Mouse (Mus musculus) granulocyte monocyte progenitor cell, adult 5-6 weeks (primary cell): ENCODE measurements around the gene Diaph3. TPM values are rescaled to one million over a fixed set of nuclear protein-coding genes. Genes with fewer than 3 reads are reported as not detected.
A peak's percentile ranks its signal among the peaks of the same experiment; 100 is the strongest.

Experiments used
- ATAC-seq: replicated peaks from 2 replicates; pipeline ENCODE4 v1.8.0; 2016; ENCODE audit warnings: mild to moderate bottlenecking, moderate TSS enrichment, inconsistent platforms; ENCODE audit not compliant: poor library complexity, severe bottlenecking
- total RNA-seq, 2 experiments: library from RNA; stranded (forward) in 1 of 2; stranded (reverse) in 1 of 2; fragments of 200-712, 200-1000 nt in 1 of 2; fragments of >200 nt in 1 of 2; fragmentation: Nextera tagmentation in 1 of 2; gene quantifications; 2 replicates each; pipeline ENCODE4 v1.2.3; 2014 to 2017

The Diaph3 gene
- total RNA-seq (2014; fragmentation: Nextera tagmentation) (24.3 and 43.5 TPM in 2 replicates), total RNA-seq (2017) (35.6 and 40.1 TPM in 2 replicates)

- ATAC-seq: peak; percentile 97
Measured at GRCm38 (mm10) chr14:87140963-87141486, at the start of gene Diaph3. TSS of gene Diaph3 (minus strand) at chr14:87141235.

DNA sequence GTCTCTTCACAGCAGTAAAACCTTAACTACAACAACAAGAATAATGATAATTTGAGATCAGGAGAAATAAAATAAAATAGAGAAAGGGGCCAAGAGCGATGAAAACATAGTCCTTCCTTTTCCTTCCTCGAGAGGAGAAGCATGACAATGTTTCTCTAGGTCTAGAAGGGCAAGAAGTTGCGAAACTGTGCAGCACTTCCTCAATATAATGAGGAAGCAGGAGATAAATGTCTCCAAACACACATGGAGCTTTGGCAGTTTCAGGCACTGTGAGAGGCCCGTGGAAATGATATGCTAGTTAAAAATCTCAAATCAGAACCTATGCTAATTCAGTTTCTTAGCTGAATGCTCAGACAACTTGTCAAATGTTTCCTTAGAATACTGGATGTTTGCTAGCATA lies 49.6 kb upstream of the Diaph3 start:
- peak; percentile 100 for ATAC-seq

DNA sequence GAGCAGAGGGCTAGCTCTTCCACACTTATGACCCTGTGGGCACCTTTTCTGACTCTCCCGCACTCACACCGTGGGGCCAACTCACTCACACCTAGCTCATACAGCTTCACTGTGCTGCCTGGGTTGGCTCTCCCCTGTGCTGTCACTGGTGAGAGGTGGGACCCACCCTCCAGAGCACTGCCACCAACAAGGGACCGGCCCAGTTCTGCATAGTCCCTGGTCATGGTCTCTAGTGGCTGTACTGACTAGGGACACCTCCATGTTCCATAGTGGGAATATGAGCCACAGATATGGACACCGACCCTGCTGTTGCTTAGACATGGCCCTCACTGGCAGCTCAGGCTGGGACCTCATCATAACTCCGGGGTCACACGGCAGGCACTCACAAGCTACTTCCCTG lies 30.5 kb upstream of the Diaph3 start:
- no peak for ATAC-seq

GRCm38 (mm10) chr14:87169151-87169550 lies 28.1 kb upstream of the Diaph3 start:
- no peak for ATAC-seq

DNA sequence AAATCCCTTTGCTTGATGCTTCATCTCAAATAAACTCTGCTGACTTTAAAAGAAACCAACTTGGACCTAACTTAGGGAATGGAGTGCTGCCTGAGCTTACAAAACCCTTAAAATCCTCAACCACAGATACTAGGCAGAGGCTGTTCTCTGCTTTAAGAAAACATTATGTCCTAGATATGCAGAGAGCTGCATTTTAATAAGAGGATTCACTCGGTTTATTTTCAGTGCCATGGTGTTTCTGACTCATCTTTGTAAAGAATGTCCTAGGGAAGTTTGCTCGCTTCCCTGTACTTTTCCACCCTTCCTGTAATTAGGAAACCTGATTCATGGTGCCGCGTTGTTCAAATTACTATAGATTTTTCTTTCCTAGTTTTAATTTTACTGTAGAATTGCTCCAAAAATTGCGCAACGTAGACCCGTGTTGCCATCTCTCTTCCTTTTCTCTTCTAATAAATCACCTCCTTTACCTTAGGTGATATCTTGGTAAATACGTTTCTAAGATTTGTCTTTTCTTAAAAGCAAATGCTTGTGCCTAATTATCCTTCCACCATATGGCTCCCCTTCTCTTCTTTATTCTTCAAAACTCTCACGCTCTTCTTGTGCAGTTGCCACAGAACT lies 14.7 kb upstream of the Diaph3 start:
- no peak for ATAC-seq

DNA sequence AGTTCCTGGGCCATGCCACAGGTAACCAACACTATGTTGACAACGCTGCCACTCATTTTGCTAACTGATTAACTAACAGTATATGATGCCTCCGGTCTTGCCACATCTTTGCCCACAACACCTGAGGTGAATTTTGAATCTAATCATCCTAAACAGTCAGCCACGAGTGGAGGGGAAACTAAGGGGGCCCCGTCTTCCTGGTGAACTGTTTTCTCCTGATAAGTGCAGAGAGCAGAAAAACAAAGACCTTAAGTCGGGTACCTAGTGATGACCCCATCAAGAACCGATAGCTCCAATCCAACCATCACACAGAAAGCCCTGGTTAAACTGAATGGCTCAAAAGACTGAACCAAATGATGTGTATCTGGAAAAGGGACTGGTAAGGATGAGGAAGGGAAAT lies 8.6 kb upstream of the Diaph3 start:
- ATAC-seq: no peak

GRCm38 (mm10) chr14:87146704-87147103 lies 5.7 kb upstream of the Diaph3 start:
- ATAC-seq: no peak

DNA sequence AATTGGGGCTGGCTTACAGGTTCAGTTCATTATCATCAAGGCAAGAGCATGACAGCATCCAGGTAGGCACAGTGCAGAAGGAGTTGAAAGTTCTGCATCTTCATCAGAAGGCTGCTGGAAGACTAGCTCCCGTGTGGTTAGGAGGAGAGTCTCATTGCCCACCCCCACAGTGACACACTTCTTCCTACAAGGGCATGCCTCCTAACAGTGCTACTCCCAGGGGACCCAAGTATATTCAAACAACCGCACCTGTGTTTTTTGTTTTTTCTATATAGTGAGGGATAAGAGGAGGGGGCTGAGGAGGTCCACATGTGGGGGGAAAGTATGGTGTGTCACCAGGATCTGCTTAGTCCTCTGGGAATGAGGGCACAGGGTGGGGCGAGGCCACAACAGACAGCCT lies 4.3 kb upstream of the Diaph3 start:
- ATAC-seq: no peak

DNA sequence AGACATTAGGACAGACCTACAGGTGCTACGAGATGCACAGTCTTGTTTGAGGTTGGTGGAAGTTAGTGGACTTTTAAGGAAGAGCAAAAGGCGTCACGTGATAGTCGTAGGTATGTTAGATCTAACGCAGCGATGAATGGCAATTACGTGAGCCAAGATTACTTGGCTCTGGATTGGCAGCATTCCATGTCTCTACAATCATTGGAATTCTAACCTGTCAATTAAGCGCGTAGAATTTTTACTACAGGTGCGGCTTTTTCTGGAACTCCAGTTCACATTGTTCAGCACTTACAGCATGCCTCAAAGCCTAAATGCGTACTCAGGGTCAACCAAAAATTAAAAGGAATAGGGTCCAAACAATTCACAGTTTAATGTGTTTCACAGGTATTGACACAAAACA lies 742 bp upstream of the Diaph3 start:
- ATAC-seq: no peak

- ATAC-seq: peak; percentile 21
Measured at GRCm38 (mm10) chr14:87140327-87140962, 590 bp downstream of the Diaph3 start.

DNA sequence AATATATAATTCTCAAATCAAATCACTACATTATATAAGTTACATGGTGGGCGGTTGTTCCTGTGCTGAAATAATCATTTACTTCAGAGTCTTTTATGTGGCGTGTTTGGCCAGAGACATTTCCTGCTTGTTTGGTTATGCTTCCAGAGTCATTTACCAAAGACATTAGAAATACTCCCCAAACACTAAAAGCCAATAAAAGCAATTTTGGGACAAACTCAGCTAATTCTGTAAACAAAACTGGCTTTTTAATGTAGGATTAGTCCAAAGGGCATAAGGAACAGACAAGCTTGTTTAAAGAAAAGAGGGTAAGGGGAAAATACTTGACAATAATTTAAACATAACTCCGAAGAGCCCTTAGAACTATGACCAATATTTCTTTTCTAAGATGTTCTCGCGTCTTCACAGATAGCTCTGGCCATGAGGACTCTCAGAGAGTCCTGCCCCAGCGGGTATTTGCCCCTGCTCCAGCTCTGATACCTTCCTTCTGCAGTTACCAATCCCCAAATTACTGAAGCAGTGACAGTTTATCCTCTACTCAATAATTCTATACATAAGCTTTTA lies 14.9 kb downstream of the Diaph3 start:
- no peak for ATAC-seq

DNA sequence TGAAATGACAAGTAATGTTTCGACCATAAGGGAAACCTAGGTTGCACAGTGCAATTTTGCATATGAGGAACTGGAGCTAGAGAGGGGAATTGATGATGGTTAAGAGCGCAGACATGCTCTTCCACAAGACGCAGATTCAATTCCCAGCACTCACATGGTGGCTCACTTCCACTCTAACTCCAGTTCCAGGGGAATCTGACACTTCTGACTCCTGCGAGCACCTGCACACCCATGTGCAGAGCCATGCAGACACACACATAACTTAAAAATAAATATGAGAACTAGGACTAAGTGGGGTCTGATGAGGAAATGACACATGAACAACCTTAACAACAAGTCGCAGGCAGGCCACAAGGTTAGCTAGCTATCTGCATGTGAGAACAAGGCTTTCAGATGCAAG lies 15.5 kb downstream of the Diaph3 start:
- peak; percentile 69 for ATAC-seq

- ATAC-seq: no peak
Measured at GRCm38 (mm10) chr14:87123091-87123490, 17.9 kb downstream of the Diaph3 start.

DNA sequence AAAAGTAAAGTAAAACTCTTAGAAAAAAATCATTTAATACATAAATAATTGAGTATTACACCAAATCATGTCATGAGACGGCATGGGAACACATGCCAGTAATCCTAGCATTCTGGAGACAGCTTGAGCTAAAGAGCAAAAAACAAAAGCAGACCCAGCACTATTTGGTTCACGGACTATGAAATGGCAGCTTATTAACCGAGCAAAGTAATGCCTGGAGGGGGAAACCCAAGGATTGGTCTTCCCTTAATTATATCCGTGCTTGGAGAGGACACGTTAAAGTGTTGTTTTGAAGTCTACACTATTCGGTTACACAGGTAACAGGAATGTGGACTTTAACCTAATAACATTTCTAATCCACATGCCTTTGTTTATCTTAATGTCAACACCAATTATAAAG lies 19.2 kb downstream of the Diaph3 start:
- no peak for ATAC-seq

- ATAC-seq: peak; percentile 17; the same call in 1 of the 2 replicates
Measured at GRCm38 (mm10) chr14:87110634-87111033, 30.4 kb downstream of the Diaph3 start.

DNA sequence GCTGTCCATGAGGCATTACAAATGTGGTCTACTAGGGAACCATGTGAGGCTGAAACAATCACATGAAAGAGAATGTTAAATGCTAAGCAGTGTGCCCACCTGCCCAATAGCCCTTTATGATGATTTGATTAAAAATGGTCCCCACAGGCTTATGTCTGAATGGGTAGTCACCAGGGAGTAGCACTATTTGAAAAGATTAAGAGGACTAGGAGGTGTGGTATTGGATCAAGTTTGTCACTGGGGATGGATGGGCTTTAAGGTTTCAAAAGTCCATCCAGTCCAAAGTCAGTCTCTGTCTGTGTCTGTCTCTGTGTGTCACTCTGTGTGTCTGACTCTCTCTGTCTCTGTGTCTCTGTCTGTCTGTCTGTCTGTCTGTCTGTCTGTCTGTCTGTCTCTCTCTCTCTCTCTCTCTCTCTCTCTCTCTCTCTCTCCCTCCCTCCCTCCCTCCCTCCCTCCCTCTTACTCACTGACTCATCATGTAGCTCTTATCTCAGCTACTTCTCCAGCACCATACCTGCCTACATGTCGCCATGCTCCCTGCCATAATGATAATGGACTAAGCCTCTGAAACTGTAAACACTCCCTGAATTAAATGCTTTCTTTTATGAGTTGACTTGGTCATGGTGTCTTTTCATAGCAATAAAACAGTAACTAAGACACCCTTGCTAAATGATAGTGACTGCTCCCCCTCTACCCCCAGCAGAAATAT lies 41.5 kb downstream of the Diaph3 start:
- no peak for ATAC-seq

GRCm38 (mm10) chr14:87098093-87098492 lies 42.9 kb downstream of the Diaph3 start:
- no peak for ATAC-seq

GRCm38 (mm10) chr14:87091522-87091921 lies 49.5 kb downstream of the Diaph3 start:
- ATAC-seq: 0 out of 2 replicates have a peak, but pooled peaks have one; percentile 20

- 0 out of 2 replicates have a peak, but pooled peaks have one; percentile 14 for ATAC-seq
Measured at GRCm38 (mm10) chr14:87091108-87091507, 49.9 kb downstream of the Diaph3 start.

- ATAC-seq: no peak
Measured at GRCm38 (mm10) chr14:87088928-87089327, 52.1 kb downstream of the Diaph3 start.

DNA sequence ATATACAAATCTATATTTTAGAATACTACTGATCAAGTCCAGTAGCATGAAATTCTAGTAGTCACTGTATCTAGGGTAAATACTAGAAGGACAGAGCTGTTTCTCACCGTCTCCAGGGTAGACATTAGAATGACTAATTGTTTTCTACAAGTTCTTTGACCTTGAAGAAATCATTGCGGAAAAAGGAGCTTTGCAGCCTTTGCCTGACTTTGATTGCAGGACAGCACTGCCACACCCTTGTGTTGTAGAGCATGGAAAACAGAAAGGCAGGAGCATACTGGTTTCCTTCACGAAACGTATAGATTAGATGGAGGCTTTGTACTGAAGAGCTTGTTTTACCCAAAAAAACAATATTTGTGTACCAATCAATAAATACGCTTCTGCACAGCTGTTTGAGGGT lies 52.6 kb downstream of the Diaph3 start:
- ATAC-seq: no peak
